Mouse (Mus musculus): ENCODE measurements around the gene Arhgap20.

Arhgap20 gene

DNA sequence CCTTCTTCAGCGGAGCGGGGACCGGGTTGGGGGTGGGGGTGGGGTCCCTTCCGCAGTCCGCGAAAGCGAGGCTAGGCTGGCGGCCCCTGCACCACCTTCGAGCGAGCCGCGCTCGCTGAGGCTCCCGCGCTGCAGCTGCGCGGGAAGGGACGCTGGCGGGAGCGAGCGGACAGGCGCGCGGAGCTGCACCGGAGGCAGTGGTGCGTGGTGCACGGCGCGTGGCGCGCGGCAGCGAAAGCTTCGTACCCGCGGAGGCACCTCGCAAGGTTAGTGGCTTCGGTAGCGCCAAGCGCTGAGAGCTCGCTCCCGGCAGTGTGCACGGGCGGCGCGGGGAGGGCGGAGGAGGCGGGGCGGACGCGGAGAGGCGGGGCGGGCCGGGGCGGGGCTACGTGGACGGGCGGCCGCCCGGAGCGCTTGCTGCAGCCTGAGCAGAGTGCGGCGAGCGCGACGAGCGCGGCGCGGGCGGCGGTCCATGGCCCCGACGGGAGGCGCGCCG is at the start of gene Arhgap20:
Gene Arhgap20 (plus strand): TSS at position 417 of the 496 bp plus-strand sequence.
- DNase-seq: peak; percentile 79

DNA sequence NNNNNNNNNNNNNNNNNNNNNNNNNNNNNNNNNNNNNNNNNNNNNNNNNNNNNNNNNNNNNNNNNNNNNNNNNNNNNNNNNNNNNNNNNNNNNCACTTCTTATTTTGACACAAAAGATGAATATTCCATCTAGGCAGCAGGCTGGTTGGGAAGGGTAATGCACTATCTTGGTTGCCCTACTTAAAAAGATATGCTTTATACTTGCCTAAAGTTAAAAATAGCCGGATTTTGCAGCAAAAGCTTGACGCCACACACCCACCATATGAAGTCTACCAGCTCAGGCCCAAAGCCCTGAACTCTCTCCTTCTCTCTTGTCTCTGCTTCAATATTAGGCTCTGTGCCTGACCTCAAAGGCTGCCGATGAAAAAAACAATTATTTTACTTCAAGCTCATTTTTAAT is 46.3 kb upstream of the Arhgap20 start:
- no peak for DNase-seq

DNA sequence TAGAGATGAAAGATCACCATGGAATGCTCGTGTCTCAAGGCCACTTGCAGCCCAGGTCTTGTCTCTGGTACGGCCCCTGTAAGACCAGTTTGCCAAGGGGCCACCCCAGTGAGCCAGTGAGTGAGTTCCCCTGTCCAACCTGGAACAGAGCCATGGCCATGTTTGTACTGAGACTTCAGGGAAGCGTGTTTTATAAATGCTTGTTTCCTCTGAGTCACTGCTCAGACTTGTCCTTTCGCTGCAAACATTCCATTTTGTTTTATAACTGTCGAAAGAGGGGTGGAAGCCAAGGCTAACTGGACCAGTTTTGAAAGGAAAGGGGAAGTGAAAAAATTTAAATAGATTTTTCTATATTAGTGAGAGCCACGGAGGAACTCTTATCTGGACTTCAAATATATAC is 37.2 kb upstream of the Arhgap20 start:
- DNase-seq: no peak

DNA sequence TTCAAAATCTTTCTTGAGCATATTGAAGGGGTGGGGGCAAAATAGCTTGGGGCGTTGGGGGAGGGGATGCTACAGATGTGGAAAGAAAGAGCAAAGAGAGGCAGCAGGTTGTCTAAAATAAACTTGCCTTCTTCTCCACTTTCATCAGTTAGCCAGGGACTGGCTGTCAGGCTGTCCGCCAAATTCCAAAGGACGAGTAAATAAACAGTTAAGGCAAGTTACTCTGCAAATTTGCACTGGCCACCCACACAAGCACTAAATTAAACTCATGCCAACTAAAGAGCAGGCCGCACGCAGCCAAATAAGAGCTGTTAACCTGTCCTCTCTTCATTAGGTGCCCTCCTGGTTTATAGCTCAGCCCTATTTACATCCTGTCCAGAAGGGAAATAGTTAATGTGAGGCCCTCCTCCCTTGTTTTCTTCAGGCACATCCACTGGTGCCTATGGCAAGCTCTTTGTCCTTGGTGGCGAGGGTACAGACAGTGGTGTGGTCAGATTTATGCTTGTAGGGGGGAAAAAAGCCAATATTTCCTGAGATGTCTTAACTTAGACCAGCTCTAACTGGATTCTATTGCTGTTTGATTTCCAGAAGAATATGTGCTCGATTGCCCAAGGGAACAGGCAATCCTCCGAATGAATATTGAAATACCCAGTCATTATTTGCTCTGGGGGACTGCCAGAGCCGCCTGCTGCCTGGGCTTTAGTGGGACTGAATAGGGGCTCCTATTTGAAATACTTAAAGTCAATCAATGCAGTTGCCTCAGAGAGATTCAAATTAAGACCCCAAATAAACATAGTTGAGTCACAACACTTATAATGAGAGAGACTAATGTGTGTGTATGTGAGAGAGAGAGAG is 29.7 kb upstream of the Arhgap20 start:
- no peak for DNase-seq

DNA sequence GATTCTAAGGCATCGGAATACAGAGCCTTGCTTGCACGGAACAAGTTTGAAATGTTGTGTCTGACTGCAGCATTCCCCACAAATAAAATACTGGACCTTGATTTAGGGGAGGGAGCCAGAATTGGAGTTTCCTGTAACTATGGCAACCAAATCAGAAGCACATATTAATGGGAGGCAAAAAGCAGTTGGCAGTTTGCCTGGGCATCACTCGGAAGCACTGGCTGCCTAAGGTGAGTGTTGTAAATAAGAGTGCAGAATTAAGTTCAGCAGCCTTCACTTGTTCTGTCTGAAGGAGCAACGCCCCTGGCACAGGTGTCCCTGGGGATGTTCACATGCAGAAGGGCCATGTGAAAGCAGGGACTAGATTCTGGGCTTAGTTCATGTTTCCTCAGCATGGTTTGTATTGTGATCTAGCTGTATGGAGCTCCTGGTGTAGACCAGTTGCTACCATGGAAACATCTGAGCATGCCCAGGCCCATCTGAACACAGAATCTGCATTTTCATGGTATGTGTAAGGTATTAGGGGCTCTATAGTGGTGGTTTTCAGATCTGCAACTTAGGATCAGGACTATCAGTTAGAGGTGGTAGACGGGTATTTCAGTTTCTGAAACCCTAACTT is 28.3 kb upstream of the Arhgap20 start:
- DNase-seq: no peak

DNA sequence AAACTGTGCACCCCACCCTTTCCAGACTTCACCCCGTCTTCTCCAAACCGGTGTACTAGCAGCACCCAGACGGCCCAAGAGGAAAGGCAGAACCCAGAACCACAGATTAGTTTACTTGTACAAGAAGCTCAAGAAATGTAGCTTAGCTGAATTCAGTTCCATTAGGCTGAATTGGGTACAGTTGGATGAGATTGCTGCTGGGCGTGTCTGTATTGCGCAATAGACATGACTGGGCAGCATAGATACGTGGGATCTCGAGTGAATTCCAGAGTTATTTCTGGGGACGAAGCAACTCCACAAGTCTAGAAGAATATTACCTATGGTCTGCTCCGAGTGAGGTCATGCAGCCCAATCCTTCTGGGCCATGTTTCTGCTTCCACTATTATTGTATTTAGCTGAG is 26.8 kb upstream of the Arhgap20 start:
- no peak for DNase-seq

DNA sequence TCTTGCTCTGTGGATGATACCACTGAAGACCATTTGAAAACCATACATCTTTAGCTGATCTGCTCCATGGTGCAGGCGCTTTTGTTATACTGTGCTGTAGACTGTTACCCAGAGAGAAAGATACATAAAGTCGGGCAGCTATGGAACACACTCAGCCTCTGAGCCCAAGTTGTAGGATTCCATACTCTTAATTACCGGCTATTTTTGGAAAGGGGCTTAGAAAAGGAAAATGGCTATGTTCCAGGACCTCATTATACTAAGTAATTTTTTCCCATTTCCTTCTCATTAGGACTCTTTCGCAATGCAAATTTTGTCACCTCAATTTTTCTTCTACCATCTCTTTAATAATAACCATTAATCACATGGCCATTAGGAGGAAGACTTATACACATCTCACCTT is 25.3 kb upstream of the Arhgap20 start:
- DNase-seq: no peak

DNA sequence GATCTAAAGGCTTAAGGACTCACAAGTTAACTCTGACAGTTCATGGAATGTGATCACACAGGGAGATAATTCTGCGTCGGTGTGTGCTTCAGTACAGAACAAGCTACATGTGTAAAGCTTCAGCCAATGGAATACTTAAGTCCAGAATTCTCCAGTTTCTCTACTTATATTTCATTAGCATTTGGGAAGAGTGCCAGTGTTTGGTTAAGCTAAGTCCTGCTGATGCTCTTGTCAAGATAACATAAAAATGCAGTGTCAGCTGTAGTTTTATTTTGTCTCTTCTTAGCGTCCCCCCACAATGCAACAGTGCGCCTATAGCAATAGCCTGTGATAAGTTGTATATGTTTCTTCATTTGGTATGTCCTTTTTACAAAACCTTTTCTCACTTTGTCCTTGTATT is 15.0 kb upstream of the Arhgap20 start:
- no peak for DNase-seq

DNA sequence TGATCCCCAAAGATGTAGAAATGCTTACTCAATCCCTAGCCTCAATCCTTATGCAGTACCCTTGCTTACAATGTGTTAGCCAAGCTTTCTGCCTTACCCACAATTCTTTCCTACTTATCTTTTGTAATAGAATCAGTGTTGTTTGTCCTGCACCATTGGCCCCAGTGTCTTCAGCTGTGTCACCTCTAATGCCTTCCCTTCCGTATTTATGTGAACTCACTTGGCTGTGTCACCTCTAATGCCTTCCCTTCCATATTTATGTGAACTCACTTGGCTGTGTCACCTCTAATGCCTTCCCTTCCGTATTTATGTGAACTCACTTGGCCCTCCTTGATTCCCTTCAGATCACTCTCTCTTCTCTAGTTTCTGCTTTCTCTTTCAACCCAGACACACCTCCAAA is 4.1 kb upstream of the Arhgap20 start:
- no peak for DNase-seq

DNA sequence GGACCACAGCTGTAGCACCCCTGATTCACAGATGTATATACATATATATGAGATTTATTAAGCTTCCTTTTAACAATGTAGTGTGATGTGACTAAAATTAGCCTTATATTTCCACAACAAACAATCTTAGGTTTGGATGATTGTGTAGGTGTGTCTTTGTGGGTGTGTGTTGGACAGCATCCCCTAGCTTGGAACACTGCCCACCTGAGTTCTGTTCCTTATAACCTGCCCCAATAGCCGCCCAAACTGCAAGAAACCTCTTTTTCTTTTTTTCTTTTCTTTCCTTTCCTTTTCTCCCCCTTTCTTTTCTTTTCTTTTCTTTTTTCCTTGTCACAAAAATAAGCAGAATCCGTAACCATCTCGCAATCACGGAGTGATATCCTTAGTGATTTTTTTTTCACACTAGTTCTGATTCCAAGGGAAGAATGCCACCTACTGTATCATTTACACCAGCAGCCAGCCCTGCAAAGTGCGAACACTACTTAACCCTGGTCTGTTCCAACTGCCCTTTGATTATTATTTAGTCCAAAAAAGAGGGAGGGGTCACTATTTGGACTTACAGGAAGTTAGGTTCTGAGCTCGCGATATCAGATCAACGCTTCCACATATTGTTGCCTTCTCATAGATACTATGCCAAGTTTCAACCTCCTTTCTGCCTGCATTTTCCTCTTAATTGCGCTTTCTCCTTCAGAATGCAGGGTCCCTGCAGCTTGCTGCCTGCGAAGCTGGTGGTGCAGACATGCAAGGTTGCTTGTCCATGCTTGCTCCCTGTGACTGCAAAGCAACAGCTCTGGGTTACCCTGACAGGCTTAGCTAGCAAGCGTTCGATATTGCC is 879 bp upstream of the Arhgap20 start:
- DNase-seq: peak; percentile 18

DNA sequence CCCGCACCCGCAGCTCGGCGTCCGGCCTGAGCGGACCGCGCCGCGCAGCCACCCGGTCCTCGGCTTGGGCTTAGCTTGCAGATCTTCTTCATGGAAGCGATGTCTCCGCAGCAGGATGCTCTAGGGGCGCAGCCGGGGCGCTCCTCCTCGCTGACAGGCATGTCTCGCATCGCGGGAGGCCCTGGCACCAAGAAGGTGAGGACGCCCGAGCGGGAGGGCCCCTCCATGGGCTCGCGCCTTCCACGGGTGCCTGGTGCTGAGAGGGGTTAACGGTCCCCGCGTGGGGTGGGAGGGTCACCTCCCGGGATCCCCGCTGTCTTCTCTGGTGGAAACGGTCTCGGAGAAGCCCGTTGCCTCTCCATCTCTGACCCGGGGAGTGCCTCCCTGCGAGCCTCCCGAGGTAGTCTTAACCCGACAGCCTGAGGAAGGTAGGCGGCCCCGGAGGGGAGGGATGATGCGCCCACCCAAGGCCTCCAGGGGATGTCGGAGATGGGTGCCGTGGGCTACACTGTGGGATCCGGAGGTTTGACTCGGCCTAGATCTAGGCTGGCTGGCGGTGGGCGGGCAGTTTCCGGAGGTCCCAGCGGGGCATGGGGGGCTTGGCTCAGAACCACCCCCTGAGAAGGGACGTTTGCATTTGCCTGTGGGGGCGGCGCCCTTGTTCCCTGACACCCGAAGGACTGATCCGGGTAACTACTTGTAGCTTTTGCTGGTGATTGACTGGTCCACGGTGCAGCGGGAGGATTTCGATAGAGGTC is 459 bp downstream of the Arhgap20 start:
- peak; percentile 57 for DNase-seq

DNA sequence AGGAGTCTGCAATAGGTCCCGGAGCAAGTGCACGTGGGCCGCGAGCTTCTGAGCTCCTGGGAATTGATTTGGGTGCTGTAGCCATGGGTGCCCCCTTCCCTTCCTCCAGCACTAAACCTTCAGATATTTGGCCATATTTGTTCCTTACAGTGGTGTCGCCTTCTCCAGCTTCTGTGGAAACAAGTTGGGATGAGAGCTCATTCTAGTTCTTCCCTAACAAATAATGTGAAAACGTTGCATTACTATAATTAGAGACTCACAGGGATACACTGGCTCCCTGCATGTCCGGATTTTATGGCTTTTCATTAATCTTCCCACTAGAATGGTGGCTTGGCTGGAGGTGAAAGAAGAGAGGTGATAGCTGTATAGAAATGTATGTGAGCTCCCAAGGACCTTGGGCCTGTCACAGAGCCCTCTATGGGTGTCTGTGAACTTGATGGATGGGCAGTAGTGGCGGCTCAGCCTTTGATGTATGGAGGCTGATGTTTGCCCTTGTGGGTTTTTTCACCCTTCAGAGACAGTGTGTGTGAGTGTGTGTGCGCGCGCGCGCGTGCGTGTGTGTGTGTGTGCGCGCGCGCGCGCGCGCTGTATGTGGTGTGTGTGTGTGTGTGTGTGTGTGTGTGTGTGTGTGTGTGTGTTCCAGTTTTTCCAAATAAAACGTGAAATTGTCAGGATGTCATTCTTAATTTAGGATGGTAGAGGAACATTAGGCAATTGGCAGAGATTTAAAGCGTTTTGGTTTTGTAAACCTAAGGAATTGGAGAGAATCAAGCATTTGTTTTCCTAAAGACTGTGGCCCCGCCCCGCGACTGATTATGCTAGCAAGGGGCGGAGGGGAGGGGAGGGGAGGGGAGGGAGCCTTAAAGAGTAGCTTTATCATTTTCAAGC is 1.3 kb downstream of the Arhgap20 start:
- peak; percentile 44 for DNase-seq

DNA sequence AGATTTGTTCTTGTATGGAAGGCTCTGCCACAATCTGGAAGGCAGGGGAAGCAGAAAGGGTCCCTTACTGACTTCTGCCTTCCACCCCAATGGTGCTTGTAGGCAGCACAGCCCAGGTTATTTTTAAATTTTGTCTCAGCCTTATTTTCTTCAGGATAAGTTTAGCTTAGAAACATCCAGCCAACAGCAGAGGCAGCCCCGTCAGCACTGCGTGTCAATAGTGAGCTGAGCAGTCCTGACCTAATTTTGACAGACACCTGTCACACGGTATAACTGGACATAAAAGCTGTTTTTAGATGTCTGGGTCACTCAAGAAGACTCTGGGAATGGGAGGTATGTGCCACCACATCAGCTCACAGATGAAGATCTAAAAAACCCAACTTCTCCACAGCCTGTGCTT is 9.1 kb downstream of the Arhgap20 start:
- no peak for DNase-seq

DNA sequence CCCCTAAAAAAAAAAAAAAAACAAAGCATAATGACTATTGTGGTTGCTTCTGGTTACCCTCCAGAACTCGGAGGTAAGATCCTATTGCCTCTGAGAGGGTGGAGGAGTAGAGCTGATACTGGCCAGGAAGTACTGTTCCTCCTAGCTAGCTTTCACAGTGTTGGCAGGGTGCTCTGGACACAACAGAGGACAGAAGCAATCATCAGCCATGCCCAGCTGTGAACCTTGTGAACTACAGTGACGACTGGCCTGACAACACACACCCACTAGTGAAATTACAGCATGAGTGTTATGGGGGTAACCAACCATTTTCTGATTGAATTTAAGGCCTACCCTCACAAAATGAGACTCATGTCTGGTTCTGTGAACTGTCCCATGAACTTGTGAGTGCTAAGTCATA is 11.3 kb downstream of the Arhgap20 start:
- no peak for DNase-seq

DNA sequence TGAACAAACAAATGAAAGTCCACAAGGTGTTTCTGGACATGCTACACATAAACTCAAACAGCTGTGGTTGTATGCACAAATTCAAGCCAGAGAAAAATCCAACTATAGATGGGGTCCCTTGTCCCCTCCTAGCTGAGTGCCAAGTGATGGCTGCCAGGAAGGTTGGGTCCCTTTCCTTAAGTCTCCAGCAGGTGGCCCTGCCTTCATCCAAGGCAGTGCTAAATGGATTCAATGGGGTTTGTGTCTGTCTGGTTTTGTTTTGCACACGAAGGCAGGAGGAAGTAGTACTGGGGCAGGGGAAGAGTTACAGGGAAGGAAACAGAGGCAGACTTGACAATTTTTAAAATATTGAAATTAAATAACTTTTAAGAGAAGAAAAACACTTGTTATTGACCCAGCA is 12.0 kb downstream of the Arhgap20 start:
- DNase-seq: no peak

DNA sequence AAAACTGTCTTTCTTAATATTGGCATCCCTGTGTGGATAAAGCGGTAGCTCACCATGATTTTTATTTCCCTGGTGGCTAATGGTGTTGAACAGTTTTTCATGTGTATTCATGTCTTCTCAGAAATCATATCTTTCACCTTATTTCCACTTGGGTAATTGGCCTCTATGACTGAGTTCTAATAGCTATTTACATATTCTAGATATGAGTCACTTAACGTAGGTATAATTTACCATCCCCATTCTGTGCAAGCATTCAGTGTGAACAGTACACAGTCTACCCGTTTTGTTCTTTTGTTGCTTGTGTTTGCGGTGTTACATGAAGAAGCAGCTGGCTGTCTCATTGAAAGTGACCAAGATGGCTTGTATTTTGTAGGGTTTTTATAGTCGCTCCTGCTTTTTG is 14.1 kb downstream of the Arhgap20 start:
- no peak for DNase-seq

DNA sequence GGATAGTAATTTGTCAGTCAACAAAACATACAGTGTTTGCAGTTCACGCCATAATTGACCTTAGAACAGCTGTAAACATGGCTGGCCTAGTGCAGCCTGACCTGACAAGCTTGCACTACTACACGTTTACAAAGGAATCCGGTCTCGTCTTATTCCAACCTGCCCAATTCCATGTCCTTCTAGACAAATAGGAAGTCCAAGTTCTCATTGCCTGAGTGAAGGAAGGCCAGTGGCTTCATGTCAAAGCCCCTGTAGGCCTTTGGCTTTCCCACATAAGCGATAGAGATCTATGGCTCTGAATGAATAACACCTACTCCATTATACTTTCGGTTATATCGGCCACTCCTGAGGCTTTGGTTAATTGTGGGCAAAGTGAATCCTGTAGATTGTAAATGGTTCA is 16.0 kb downstream of the Arhgap20 start:
- no peak for DNase-seq

DNA sequence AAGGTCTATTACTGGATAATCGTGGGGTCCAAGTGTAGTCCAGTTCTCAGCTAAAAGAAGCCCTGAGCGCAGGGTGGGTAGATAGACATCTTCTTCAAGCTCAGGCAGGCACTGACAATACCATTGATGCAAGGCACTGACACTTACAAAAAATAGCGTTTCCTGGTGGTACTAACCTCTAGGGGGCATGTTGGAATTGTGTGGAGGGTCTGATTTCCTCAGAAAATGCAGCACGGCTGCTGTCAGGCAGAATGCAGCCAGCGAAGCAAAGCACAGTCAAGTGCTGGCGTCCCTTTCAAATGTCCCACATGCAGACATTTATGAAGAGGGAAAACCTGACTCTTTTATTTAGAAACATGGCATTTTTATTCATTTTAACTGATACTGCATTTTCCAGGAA is 22.2 kb downstream of the Arhgap20 start:
- no peak for DNase-seq

DNA sequence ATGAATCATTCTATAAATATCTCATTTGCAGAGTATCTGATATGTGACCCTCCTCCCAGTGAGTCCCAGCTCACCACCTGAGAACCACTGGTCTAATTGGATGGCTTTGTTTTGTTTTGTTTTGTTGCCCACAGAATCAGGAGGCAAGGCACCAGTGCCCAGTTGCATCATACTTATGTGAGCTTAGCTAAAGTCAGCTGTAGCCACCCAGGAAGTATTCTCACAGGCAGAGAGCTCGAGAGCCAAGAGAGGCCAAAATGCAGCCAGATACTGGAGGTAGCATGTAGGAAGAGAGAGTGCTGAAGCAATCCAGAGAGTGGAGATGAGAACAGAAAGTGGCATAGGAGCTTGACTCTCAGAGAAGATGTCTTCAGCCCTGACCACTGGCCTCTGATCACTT is 23.3 kb downstream of the Arhgap20 start:
- no peak for DNase-seq

DNA sequence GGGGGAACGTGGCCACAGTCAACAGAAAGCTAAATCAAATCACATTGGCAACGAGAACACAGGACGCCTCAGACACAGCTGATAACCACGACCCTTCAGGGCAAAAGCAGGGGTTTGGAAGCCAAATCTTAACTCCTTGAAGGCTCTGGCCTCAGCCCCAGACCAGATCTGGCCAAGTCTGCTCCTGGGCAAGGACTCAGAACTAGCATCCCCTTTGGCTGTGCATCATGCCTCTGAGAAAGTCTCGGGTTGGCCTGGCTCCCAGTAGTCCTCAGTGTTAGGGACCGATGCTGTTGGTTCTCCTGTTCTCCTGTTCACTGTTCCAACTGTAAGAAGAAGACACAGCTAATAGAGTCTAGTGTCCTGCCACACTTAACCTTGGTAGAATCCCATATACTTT is 30.1 kb downstream of the Arhgap20 start:
- DNase-seq: peak; percentile 31

DNA sequence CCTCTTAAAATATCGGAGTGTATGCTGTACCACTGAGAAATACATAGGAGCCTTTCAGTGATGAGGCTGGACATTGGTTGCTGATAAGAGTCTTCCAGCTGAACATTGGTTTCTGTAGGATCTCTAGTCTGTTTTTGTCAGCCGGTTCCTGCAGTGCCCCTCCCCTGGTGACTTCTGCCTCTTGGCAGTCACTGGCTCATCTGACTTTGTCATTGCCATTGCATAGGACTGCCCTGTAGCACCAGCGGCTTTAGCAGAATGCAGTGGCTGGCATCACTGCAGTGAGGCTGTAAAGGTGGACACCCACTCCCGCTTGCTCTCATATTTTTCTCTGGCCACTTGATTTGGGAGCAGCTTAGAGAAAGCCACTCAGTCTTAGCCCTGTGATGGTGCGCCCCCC is 33.1 kb downstream of the Arhgap20 start:
- no peak for DNase-seq

DNA sequence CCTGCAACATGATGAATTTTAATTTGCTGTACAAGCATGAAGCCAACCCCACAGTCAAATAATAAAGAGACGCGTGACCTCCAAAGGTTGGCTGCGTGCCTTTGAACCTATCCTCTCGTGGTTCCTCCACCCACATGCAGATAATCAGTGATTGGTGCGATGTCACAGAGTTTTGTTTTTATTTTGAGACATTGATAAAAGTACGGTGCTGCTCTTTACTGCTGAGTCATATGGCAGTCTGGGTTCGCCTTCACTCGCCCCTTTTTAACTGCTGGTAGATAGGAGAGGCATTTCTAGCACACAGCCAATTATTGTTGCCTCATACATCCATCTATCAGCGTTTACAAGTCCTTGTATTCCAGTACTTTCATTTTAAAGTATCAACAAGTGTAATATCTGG is 34.0 kb downstream of the Arhgap20 start:
- no peak for DNase-seq
